Mouse (Mus musculus): Measurements from ENCODE around the gene Tfcp2. TPM values are rescaled to one million over a fixed set of nuclear protein-coding genes. Genes with fewer than 3 reads are reported as not detected.
"Not testable (repeated sequence)": the region's sequence is repeated elsewhere in the genome, so short reads cannot be mapped to it uniquely, and the experiment has no call there.

The Tfcp2 gene
- polyA plus RNA-seq, 3 experiments from 2014 or later, result 3.7 to 8.4 (median 5.6) TPM

- ATAC-seq, result no peak
Observed at GRCm38 (mm10) chr15:100555965-100556364, 4.2 kb upstream of the Tfcp2 start.

GRCm38 (mm10) chr15:100550280-100550679 lies 1.5 kb downstream of the Tfcp2 start:
- ATAC-seq, result no peak

- ATAC-seq, result not testable (repeated sequence)
Observed at GRCm38 (mm10) chr15:100543651-100544030, 8.2 kb downstream of the Tfcp2 start.

- ATAC-seq, result not testable (repeated sequence)
Observed at GRCm38 (mm10) chr15:100542876-100543650, 8.7 kb downstream of the Tfcp2 start.

GRCm38 (mm10) chr15:100541426-100541825 lies 10.4 kb downstream of the Tfcp2 start:
- no peak for ATAC-seq

GRCm38 (mm10) chr15:100541001-100541400 lies 10.8 kb downstream of the Tfcp2 start:
- not testable (repeated sequence) for ATAC-seq

- no peak for ATAC-seq
Observed at GRCm38 (mm10) chr15:100539411-100539810, 12.4 kb downstream of the Tfcp2 start.

- ATAC-seq, result peak; percentile 68
Observed at GRCm38 (mm10) chr15:100537913-100538312, 13.9 kb downstream of the Tfcp2 start.

- no peak for ATAC-seq
Observed at GRCm38 (mm10) chr15:100527900-100528299, 23.9 kb downstream of the Tfcp2 start.

GRCm38 (mm10) chr15:100525405-100525804 lies 26.4 kb downstream of the Tfcp2 start:
- no peak for ATAC-seq

GRCm38 (mm10) chr15:100520306-100520705 lies 31.5 kb downstream of the Tfcp2 start:
- no peak for ATAC-seq

- no peak for ATAC-seq
Observed at GRCm38 (mm10) chr15:100515121-100515520, 36.7 kb downstream of the Tfcp2 start.

- no peak for ATAC-seq
Observed at GRCm38 (mm10) chr15:100513387-100513786, 38.4 kb downstream of the Tfcp2 start.

GRCm38 (mm10) chr15:100510072-100510471 lies 41.7 kb downstream of the Tfcp2 start:
- no peak for ATAC-seq

- no peak for ATAC-seq
Observed at GRCm38 (mm10) chr15:100508454-100509167, 43.2 kb downstream of the Tfcp2 start.

GRCm38 (mm10) chr15:100499506-100499905 lies 52.3 kb downstream of the Tfcp2 start:
- not testable (repeated sequence) for ATAC-seq

GRCm38 (mm10) chr15:100495102-100495501 lies 56.7 kb downstream of the Tfcp2 start, which contains the start of gene Csrnp2:
Csrnp2 (minus strand) TSS chr15:100495488.
- ATAC-seq, result peak; percentile 97

GRCm38 (mm10) chr15:100494647-100495046 lies 57.2 kb downstream of the Tfcp2 start:
- ATAC-seq, result peak; percentile 36

GRCm38 (mm10) chr15:100491966-100492365 lies 59.8 kb downstream of the Tfcp2 start:
- ATAC-seq, result no peak

GRCm38 (mm10) chr15:100489263-100489662 lies 62.5 kb downstream of the Tfcp2 start:
- ATAC-seq, result no peak

- ATAC-seq, result not testable (repeated sequence)
Observed at GRCm38 (mm10) chr15:100488297-100488696, 63.5 kb downstream of the Tfcp2 start.

- ATAC-seq, result no peak
Observed at GRCm38 (mm10) chr15:100487050-100487449, 64.8 kb downstream of the Tfcp2 start.

- ATAC-seq, result no peak
Observed at GRCm38 (mm10) chr15:100486450-100486849, 65.4 kb downstream of the Tfcp2 start.

GRCm38 (mm10) chr15:100485576-100485975 lies 66.2 kb downstream of the Tfcp2 start:
- no peak for ATAC-seq
